Mouse (Mus musculus): ENCODE measurements at regions not wholly inside any gene's neighbourhood (a gene's known extent, or its start where the extent isn't known, plus 50 kb on each side); places are given as distances from the start of the nearest gene placed in this dataset.

DNA sequence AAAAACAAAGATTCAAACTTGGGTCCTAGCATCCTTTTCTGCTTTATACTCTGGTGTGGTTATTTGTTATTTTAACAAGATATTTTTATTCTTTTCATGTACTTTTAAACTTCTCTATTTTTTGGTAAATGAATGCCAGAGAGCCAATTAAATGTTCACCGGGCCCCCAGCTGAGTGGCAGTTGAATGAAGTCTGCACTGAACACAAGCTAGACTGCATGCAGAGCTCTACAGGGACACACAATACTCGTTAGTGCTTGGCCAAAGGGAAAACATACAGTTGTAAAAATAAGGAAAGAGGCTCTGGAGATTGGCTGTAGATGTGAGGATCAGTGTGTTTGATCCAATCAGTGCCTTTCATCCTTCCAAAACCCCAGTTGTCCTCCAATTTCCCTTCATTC, 76.1 kb upstream of the C1qtnf7 start:
- Histone ChIP-seq H3K4me2 (ENCODE audit: low read depth, low read length) (no peak overlapping the region), H3K4me3 (ENCODE audit: low read depth, low read length) (no peak overlapping the region), H3K9me3 (replicated peaks; ENCODE audit: control insufficient read depth, low read length) (no peaks in the 10 kb centered on the region), H3K27me3 (ENCODE audit: control insufficient read depth, insufficient read depth, low read length) (no peaks in the 10 kb centered on the region), H3K36me3 (replicated peaks; ENCODE audit: control insufficient read depth, insufficient read depth, low read depth, low read length) (no peaks in the 10 kb centered on the region), H3K27ac (replicated peaks; ENCODE audit: low read depth, low read length) (no peak overlapping the region), H3K4me1 (ENCODE audit: control insufficient read depth, insufficient read depth, low read length) (no peaks in the 10 kb centered on the region), H3K9ac (replicated peaks; ENCODE audit: low read length) (no peak overlapping the region)
- whole genome bisulfite sequencing = 48% methylated on average over 2 of the region's 2 CpGs
- ATAC-seq (replicated peaks; ENCODE audit: insufficient number of reproducible peaks, low FRiP score, low TSS enrichment, low read depth) (no peak), DNase-seq (ENCODE audit: low spot score) (no peak)

DNA sequence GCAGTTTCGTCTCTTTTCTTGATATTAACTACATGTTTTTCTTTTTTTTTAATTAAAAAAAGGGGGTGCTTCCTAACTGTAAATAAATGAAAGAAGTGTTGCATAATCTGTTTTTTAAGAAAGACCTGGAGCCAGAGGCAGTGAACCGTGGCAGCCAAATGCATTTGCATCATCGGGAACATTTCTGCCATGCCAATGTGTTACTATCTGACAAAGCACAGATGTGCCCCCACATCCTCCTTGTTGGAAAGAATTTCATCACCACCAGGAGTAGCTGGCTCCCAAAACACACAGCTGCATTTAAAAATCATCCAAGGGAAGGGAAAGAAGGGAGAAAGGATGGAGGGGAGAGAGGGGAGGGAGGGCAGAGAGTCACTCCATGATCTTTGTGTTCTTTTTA, 74.0 kb upstream of the C1qtnf7 start:
- H3K9ac ChIP-seq (replicated peaks; ENCODE audit: low read length) = no peak overlapping the region
- no peaks in the 10 kb centered on the region for H3K9me3 ChIP-seq (replicated peaks; ENCODE audit: control insufficient read depth, low read length)
- 79% methylated on average over 3 of the region's 3 CpGs for WGBS
- H3K27ac ChIP-seq (replicated peaks; ENCODE audit: low read depth, low read length) = no peak overlapping the region
- no peaks in the 10 kb centered on the region for H3K36me3 ChIP-seq (replicated peaks; ENCODE audit: control insufficient read depth, insufficient read depth, low read depth, low read length)
- ATAC-seq (replicated peaks; ENCODE audit: insufficient number of reproducible peaks, low FRiP score, low TSS enrichment, low read depth) = no peak
- no peak overlapping the region for H3K4me3 ChIP-seq (ENCODE audit: low read depth, low read length)
- H3K4me1 ChIP-seq (ENCODE audit: control insufficient read depth, insufficient read depth, low read length) = no peaks in the 10 kb centered on the region
- DNase-seq (ENCODE audit: low spot score) = no peak
- H3K4me2 ChIP-seq (ENCODE audit: low read depth, low read length) = no peak overlapping the region
- H3K27me3 ChIP-seq (ENCODE audit: control insufficient read depth, insufficient read depth, low read length) = no peaks in the 10 kb centered on the region

DNA sequence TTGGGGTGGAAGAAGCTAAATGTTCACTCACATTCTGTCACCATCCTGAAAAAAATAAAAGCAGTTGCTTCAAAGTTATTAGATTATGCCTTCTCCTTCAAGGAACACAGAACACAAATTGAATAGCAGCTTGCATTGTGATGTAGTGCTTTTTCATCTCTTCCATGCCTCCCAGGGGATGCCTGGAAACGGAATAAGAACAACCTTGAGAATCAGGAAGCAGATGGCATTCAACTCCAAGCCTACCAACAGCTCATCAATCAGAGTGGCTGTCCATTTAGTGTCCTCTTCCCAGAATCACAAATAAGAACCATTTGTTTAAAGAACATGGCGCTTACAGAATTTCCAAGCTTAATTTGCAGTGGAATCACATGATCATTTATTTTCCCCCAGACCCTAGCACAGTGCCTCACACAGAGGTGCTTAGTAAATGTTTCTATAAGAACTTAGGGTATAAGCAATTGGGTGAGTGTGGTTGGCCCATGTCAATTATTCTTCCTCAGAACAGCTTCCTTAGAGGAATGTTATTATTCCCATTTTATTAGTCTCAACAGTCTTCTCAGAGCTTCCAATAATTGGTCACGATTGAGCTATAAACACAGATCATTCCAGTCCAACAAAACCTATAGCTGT, 70.6 kb upstream of the C1qtnf7 start:
- H3K36me3 ChIP-seq (replicated peaks; ENCODE audit: control insufficient read depth, insufficient read depth, low read depth, low read length) = no peaks in the 10 kb centered on the region
- H3K27me3 ChIP-seq (ENCODE audit: control insufficient read depth, insufficient read depth, low read length) = no peaks in the 10 kb centered on the region
- DNase-seq (ENCODE audit: low spot score) (no peak), ATAC-seq (replicated peaks; ENCODE audit: insufficient number of reproducible peaks, low FRiP score, low TSS enrichment, low read depth) (no peak)
- H3K4me1 ChIP-seq (ENCODE audit: control insufficient read depth, insufficient read depth, low read length) = no peaks in the 10 kb centered on the region
- no peak overlapping the region for H3K4me2 ChIP-seq (ENCODE audit: low read depth, low read length)
- no peak overlapping the region for H3K9ac ChIP-seq (replicated peaks; ENCODE audit: low read length)
- 67% methylated on average over 3 of the region's 3 CpGs for WGBS
- H3K9me3 ChIP-seq (replicated peaks; ENCODE audit: control insufficient read depth, low read length) = no peaks in the 10 kb centered on the region
- no peak overlapping the region for H3K27ac ChIP-seq (replicated peaks; ENCODE audit: low read depth, low read length)
- no peak overlapping the region for H3K4me3 ChIP-seq (ENCODE audit: low read depth, low read length)

DNA sequence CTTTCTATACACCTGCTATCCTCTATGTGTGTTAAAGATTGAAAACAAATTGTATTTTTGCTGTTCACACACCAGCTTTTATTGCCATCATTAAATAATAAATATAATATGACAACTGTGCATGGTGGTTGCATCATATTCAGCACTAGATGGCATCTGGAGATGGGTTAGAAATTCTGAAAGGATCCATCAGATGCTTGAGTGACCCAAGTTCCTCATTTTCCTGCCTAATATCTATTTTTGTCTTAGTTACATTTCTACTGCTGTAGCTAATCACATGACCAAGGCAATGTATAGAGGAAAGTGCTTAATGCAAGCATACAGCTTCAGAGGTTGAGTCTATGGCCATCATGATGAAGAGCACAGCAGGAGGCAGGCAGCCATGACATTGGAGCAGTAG, 69.7 kb upstream of the C1qtnf7 start:
- H3K4me1 ChIP-seq (ENCODE audit: control insufficient read depth, insufficient read depth, low read length) = no peaks in the 10 kb centered on the region
- no peak for ATAC-seq (replicated peaks; ENCODE audit: insufficient number of reproducible peaks, low FRiP score, low TSS enrichment, low read depth)
- H3K9me3 ChIP-seq (replicated peaks; ENCODE audit: control insufficient read depth, low read length) = no peaks in the 10 kb centered on the region
- no peak overlapping the region for H3K4me2 ChIP-seq (ENCODE audit: low read depth, low read length)
- no peaks in the 10 kb centered on the region for H3K27me3 ChIP-seq (ENCODE audit: control insufficient read depth, insufficient read depth, low read length)
- no peaks in the 10 kb centered on the region for H3K36me3 ChIP-seq (replicated peaks; ENCODE audit: control insufficient read depth, insufficient read depth, low read depth, low read length)
- no peak overlapping the region for H3K4me3 ChIP-seq (ENCODE audit: low read depth, low read length)
- no peak overlapping the region for H3K9ac ChIP-seq (replicated peaks; ENCODE audit: low read length)
- H3K27ac ChIP-seq (replicated peaks; ENCODE audit: low read depth, low read length) = no peak overlapping the region
- DNase-seq (ENCODE audit: low spot score) = no peak

DNA sequence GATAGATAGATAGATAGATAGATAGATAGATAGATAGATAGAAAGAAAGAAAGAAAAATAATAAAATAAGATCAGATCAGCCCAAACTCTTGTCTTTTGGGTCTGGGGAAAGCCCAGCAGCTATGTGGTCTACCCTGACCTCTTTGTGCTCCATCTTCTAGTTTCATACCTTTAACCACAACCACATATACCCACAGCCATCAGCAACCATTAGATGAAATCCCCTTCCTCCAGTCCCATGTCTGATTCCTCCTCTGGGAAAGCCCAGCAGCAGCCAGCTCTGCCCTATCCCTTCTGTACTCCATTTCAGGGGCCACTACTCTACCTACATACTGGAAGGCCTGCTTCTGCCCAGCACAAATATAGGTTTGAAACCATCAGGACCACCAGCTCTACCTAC, 69.0 kb upstream of the C1qtnf7 start:
- H3K4me3 ChIP-seq (ENCODE audit: low read depth, low read length) = no peak overlapping the region
- no peaks in the 10 kb centered on the region for H3K36me3 ChIP-seq (replicated peaks; ENCODE audit: control insufficient read depth, insufficient read depth, low read depth, low read length)
- H3K9ac ChIP-seq (replicated peaks; ENCODE audit: low read length) = no peak overlapping the region
- no peaks in the 10 kb centered on the region for H3K4me1 ChIP-seq (ENCODE audit: control insufficient read depth, insufficient read depth, low read length)
- DNase-seq (ENCODE audit: low spot score) (no peak), ATAC-seq (replicated peaks; ENCODE audit: insufficient number of reproducible peaks, low FRiP score, low TSS enrichment, low read depth) (no peak)
- H3K4me2 ChIP-seq (ENCODE audit: low read depth, low read length) = no peak overlapping the region
- H3K27me3 ChIP-seq (ENCODE audit: control insufficient read depth, insufficient read depth, low read length) = no peaks in the 10 kb centered on the region
- no peak overlapping the region for H3K27ac ChIP-seq (replicated peaks; ENCODE audit: low read depth, low read length)
- H3K9me3 ChIP-seq (replicated peaks; ENCODE audit: control insufficient read depth, low read length) = no peaks in the 10 kb centered on the region

DNA sequence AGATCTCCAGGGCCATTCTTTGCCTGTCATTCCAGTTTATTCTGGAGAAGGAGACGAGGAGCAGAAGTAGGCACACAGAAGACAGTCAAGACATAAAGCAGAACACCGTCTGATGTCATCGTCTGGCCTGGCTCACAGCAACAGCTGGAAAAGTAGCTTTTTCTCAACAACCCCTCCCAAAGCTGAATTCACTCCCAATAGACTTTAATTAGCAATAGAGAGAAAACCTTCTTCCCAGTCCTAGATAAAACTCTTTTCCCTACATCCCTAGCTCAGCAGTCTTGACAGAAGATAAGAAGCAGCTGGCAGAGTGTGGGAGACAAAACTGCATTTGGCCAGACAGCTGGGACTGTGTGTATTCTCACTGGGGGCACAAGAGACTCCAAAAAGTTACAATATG, 59.3 kb upstream of the C1qtnf7 start:
- no peaks in the 10 kb centered on the region for H3K4me1 ChIP-seq (ENCODE audit: control insufficient read depth, insufficient read depth, low read length)
- no peaks in the 10 kb centered on the region for H3K9me3 ChIP-seq (replicated peaks; ENCODE audit: control insufficient read depth, low read length)
- no peak overlapping the region for H3K4me3 ChIP-seq (ENCODE audit: low read depth, low read length)
- no peak overlapping the region for H3K27ac ChIP-seq (replicated peaks; ENCODE audit: low read depth, low read length)
- 77% methylated on average over 3 of the region's 3 CpGs for WGBS
- DNase-seq (ENCODE audit: low spot score) = peak; percentile 52
- H3K9ac ChIP-seq (replicated peaks; ENCODE audit: low read length) = no peak overlapping the region
- no peaks in the 10 kb centered on the region for H3K36me3 ChIP-seq (replicated peaks; ENCODE audit: control insufficient read depth, insufficient read depth, low read depth, low read length)
- H3K27me3 ChIP-seq (ENCODE audit: control insufficient read depth, insufficient read depth, low read length) = no peaks in the 10 kb centered on the region
- no peak for ATAC-seq (replicated peaks; ENCODE audit: insufficient number of reproducible peaks, low FRiP score, low TSS enrichment, low read depth)
- no peak overlapping the region for H3K4me2 ChIP-seq (ENCODE audit: low read depth, low read length)

DNA sequence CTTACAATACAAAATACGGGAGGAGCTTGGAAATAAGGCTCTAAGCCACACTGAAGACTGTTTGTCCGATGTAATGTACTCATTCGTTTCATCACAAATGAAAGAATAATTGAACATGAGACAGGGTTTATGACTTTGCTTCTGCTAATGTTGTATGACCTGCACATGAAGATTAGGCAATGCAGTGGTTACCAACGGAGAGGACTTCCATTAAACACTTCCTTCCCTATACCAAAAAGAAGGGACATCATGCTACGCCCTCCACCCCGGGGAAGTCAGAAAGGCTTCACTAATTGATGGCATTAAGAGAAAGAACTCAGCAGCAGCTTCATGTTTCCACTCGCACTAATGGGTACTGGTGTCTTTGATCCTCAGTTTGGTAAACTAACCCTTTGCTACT, 57.6 kb upstream of the C1qtnf7 start:
- Histone ChIP-seq H3K4me1 (ENCODE audit: control insufficient read depth, insufficient read depth, low read length) (no peaks in the 10 kb centered on the region), H3K4me2 (ENCODE audit: low read depth, low read length) (no peak overlapping the region), H3K4me3 (ENCODE audit: low read depth, low read length) (no peak overlapping the region), H3K27me3 (ENCODE audit: control insufficient read depth, insufficient read depth, low read length) (no peaks in the 10 kb centered on the region), H3K27ac (replicated peaks; ENCODE audit: low read depth, low read length) (no peak overlapping the region), H3K9ac (replicated peaks; ENCODE audit: low read length) (no peak overlapping the region), H3K36me3 (replicated peaks; ENCODE audit: control insufficient read depth, insufficient read depth, low read depth, low read length) (no peaks in the 10 kb centered on the region), H3K9me3 (replicated peaks; ENCODE audit: control insufficient read depth, low read length) (no peaks in the 10 kb centered on the region)
- ATAC-seq (replicated peaks; ENCODE audit: insufficient number of reproducible peaks, low FRiP score, low TSS enrichment, low read depth) = no peak
- DNase-seq (ENCODE audit: low spot score) = no peak
- 82% methylated on average over 7 of the region's 7 CpGs for WGBS

DNA sequence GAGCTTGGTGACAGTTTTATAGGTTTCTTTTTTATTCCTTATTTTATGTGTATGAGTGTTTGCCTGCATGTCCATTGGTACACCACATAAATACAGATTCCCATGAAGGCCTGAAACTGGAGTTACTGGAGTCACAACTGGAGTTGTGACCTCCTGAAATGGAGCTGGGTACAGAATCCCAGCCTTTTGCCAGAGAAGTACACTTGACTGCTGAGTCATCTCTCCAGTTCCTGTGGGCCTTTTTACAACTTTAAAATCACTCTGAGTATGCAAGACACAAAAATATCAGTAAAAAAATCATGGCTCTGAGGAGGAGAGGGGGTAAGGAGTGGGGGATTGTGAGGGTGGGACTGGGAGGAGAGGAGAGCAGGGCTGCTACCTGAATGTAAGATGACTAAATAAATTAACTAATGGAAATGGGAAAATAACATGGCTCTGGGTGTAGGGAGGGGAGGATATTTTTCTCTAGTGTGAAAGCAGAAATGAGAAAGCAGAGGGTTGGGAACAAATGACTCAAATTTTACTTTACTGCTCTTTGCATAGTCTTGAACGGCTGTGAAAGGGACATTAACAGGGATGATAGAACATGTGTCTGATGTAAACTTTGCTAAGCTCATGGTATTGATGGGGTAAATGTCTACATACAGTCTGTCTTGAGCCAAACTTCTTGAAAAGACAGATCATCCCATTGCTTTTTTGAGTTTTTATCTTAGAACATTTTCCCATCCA, 53.2 kb upstream of the C1qtnf7 start:
- no peak overlapping the region for H3K4me3 ChIP-seq (ENCODE audit: low read depth, low read length)
- no peak overlapping the region for H3K9ac ChIP-seq (replicated peaks; ENCODE audit: low read length)
- no peak overlapping the region for H3K27ac ChIP-seq (replicated peaks; ENCODE audit: low read depth, low read length)
- whole genome bisulfite sequencing = 89% methylated on average over 1 of the region's 1 CpGs
- ATAC-seq (replicated peaks; ENCODE audit: insufficient number of reproducible peaks, low FRiP score, low TSS enrichment, low read depth) (no peak), DNase-seq (ENCODE audit: low spot score) (no peak)
- H3K27me3 ChIP-seq (ENCODE audit: control insufficient read depth, insufficient read depth, low read length) = no peaks in the 10 kb centered on the region
- no peaks in the 10 kb centered on the region for H3K4me1 ChIP-seq (ENCODE audit: control insufficient read depth, insufficient read depth, low read length)
- no peaks in the 10 kb centered on the region for H3K36me3 ChIP-seq (replicated peaks; ENCODE audit: control insufficient read depth, insufficient read depth, low read depth, low read length)
- H3K4me2 ChIP-seq (ENCODE audit: low read depth, low read length) = no peak overlapping the region
- H3K9me3 ChIP-seq (replicated peaks; ENCODE audit: control insufficient read depth, low read length) = no peaks in the 10 kb centered on the region

Measured in embryonic facial prominence, embryonic 11.5 days (tissue).